Mouse (Mus musculus) frontal cortex, postnatal 36 days (tissue): ENCODE measurements around the gene Npl.

Experiments
- DNase-seq, 2 experiments: peaks; one replicate each; pipeline ENCODE4 v3.0.0; 2022; ENCODE audit warnings: low spot score in 2 of 2

Gene Npl

DNA sequence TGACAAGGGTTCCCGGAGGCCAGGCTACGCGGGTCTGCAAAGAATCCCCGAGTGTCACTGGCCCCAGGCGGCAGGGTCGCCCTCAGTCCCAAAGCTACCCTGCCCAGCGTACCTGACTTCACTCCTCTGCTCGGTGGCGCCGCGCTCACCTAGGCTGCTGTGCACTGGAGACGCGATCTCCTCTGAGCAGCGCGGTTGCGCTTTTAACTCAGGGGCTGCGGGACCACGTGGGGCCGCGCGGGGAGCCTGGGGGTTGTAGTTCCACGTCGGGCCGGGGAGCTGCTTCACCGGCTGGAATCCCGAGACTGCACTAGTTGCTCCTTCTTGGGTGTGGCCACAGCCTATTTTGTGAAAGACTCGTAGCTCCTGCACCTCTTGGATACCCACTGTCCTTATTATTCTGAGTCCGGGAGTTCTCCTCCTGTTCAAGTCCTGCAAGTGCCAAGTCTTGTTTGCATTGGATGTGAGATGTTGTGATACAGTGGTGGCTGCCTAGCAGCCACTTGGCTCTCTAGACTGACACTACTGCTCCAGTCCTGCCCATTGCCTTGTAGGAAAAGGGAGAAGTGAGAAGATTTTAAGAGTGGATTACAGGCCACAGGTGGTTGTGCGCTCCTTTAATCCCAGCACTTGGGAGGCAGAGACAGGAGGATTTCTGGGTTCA lies at the start of gene Npl:
Gene Npl (minus strand): TSS at position 510 of the 664 bp plus-strand sequence.
- peak; percentile 76 to 78 for DNase-seq

GRCm38 (mm10) chr1:153599302-153600045 lies 49.6 kb upstream of the Npl start:
- no peak for DNase-seq

GRCm38 (mm10) chr1:153598773-153599172 lies 48.9 kb upstream of the Npl start:
- DNase-seq, result no peak

DNA sequence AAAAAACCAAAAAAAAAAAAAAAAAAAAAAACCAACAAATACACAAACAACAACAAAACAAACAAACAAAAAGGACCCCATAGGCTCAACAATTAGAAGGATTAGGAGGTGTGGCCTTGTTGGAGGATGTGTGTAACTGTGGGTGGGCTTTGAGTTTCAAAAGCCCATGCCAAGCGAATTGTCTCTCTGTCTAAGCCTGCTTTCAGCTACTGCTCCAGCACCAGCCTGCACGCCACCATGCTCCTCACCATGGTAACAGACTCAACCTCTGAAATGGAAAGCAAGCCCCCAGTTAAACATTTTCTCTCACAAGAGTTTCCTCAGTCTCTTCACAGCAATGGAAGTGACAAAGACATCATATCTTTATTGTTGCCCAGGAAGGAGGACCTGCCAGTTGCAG lies 43.8 kb upstream of the Npl start:
- DNase-seq, result no peak

- DNase-seq, result no peak
Measured at GRCm38 (mm10) chr1:153590176-153590734, 40.4 kb upstream of the Npl start.

DNA sequence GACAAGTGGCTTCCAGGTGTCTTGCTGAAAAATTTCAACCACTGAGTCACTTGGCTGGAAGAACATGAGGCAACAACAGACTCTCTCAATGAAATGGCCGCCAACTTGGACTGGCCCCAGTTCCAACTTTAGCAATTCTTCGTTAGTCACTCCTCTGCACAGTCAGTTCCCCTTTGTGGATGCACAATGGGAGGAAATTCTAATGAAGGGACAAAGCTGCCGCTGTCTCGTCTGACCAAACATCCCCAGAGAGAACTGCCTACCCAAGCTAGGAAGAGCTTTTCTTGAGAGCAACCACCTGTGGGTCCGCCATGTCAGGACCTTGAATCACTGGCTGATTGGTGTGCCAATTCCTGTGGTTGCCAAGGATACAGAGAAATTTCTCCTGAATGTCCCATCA lies 38.1 kb upstream of the Npl start:
- no peak for DNase-seq

GRCm38 (mm10) chr1:153586826-153587225 lies 37.0 kb upstream of the Npl start:
- no peak for DNase-seq

GRCm38 (mm10) chr1:153585752-153586151 lies 35.9 kb upstream of the Npl start:
- no peak for DNase-seq

DNA sequence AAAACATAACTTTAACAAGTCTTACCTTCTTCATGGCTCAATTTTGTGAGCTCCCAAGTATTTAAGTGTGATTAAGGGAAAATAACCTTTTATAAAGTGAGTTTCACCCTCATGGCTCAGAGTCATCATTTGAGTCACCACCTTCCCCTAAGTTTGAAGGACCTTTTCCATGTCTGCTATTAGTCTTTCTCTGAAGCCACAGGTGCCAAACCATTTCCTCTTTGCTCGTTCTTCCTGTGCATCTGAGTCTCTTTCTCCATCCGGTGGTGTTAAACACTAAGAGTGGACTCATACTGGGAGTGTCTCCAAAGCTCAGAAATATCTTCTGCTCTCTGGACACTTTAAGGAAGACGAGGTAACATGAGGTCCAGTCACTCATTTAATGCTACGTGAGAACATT lies 33.3 kb upstream of the Npl start:
- DNase-seq, result no peak

DNA sequence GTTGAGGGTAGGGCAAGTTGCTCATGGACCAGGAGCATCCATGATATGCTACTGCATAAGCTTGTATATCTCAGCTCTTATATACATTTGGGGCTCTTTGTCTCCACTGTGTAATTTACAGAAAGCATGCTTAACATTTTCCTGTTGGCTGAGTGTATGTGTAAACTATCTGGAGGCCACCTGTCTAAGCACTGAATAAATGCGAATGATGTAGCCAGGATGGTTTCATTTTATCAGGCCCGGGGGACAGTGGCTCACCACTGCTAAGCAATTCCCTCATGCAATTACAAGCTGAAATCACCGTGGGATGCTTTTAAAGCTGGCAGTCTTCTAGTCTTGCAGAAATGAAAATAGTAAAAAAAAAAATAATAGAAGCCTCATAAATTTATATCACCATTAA lies 24.9 kb upstream of the Npl start:
- DNase-seq, result no peak

- DNase-seq, result no peak
Measured at GRCm38 (mm10) chr1:153572271-153573043, 22.6 kb upstream of the Npl start.

DNA sequence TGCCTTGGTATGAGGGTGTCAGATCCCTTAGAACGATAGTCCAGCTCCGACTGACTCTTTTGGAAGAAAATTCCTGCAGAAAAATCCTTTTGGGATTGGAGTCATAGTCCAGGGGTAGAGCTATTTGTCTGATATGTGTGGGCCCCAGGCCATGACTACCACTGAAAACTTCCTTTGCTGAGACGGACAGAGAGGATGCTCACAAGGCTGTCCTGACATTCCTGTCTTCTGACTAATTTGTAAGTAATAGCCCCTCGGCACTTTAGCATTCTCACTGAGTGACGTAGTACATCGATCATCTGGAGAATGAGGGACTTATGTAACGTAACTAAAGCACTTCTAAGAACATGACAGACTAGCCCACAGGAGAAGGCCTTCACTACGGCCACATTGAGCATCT lies 15.9 kb upstream of the Npl start:
- DNase-seq, result no peak

DNA sequence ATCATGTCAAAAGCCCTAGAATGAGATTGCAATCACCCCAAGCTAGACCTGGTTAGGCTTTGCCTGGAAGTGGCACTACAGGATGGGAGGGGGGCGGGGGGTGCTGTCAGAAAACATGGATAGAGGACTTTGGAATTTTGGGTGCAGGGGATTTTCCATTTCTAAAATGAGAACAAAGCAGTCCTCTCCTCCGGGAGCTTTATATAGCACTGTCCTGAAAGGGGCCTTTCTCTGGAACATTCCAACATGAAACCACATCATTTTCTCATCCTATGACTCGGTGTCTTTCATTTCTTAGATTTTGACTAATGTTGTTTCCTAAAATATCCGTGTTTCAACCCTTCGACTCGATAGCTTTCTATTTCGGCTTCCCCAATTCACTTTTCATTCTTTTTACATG lies 14.9 kb upstream of the Npl start:
- DNase-seq, result no peak

- DNase-seq, result no peak
Measured at GRCm38 (mm10) chr1:153563675-153564074, 13.8 kb upstream of the Npl start.

DNA sequence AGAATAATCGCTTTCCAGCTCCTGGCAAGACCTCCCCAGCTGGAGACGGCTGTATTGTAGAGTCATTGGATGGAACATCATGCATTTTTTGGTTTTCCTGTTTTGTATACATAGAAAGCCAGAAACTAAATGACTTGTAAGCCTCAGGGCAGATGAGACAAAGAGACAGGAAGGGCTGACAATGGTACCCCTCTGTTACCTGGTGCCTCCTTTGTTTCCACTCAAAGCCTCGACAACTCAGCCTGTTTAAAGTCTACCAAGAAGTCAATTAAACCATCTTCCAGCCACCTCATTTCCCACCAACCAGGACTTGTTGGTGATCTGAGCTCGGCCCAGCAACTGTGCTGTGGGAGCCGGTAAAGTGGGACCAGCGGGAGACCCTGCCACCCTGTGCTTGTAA lies 11.0 kb upstream of the Npl start:
- no peak for DNase-seq

- no peak for DNase-seq
Measured at GRCm38 (mm10) chr1:153559701-153560100, 9.9 kb upstream of the Npl start.

DNA sequence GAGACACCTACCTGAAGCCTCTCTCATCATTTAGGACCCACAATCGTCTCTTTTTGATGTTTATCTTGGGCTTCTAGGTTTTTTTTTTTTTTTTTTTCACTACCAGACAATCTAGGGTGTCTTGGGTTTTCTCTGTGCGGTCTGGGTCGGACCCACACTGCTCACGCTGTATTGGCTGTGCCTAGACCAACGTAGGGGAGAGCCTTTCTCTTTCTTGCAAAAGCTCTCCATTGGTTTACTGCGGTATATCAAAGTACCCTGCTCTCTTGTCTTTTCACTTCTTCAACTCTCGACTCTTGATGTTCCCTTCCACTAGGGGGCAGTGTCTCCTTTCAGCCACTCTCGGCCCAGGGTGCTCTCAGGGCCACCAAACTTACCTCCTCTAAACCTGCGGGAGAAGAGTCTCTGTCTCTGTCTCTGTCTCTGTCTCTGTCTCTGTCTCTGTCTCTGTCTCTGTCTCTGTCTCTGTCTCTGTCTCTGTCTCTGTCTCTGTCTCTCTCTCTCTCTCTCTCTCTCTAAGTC lies 9.3 kb upstream of the Npl start:
- DNase-seq, result peak; percentile 61 to 80

DNA sequence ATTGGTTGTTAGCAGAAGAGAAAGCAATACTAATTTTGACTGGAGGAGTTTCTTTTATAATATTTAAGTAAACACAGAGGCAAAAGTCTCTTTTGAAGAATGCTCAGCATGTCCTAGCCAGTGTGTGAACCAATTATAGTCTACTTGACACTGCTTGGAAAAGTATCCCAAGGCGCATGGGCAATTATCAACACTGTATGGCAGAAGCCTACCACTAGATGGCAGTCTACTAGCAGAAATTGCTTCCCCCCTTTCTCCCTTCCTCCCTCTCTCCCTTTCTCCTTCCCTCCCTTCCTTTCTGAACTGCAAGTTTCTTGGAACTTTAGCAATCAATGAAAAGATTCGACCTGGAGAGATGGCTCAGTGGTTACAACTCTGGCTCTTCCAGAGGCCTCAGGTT lies 7.1 kb upstream of the Npl start:
- DNase-seq, result peak in 1 of 2 experiments; percentile 68

DNA sequence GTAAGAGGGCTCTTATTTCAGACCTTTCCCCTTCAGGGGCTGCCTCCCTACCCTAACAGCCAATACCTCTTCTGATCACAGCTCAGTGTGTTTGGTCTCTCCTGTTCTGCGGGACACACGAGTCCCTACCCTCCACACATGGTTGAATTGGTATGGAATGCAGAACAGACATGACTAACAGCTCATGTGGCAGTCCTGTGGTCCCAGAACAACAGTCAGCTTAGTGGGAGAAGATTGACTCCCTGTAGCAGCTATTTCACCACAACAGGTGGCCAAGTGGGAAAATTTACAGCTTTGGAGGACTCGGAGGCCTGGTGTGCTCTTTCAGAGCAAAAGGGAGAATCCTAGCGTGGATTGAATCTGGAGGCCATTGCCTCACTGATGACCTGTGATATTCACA lies 6.4 kb upstream of the Npl start:
- no peak for DNase-seq

DNA sequence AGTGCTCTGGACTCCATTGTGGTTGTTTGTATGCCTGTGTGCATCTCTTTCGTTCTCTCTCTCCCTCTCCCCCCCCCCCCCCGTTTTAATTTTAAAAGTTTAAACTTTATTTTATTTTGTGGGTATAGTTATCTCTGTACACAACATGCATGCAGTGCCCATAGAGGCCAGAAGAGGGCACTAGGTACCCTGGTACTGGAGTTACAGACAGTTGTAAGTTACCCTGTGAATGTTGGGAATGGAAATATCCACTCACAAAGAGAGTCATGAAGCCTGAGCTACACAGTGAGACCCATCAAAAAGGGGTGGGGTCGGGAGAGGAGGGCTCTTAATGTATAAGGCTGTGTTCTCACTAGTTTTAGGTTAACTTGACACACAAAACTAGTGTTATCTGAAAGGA lies 969 bp upstream of the Npl start:
- DNase-seq, result peak in 1 of 2 experiments; percentile 49

GRCm38 (mm10) chr1:153547555-153547954 lies 2.3 kb downstream of the Npl start:
- DNase-seq, result no peak

DNA sequence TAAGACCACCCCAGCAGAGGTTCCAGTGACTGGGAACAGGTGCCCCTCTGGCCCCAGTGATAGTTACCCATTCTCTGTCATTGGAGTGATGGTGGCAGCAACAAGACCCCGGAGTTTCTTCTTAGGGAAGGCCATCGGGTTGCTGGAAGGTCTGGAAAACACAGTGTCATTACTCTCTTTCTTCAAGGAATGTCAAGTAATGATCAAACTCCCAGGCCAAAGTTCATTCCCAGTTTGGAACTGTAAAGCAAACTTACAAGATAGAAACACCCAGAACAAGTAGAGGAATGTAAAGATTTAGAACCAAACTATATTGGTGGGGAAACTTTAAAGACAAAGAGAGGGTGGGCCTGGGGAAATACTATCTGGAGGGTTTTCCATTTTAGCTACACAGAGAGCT lies 4.6 kb downstream of the Npl start:
- DNase-seq, result no peak
